Mouse (Mus musculus): ENCODE data around the gene Caskin2.
"Not testable (repeated sequence)": the region's sequence is repeated elsewhere in the genome, so short reads cannot be mapped to it uniquely, and the experiment has no call there.

The Caskin2 gene

GRCm38 (mm10) chr11:115813507-115814296 lies at the start of gene Caskin2:
Gene Caskin2, minus strand, starts transcription at chr11:115813639.
- in situ Hi-C loops (cut with MboI, MseI), result loop anchor here (5.0 kb wide), 2 partner anchors 91 to 166 kb away; no protein-coding TSS in a partner anchor

- in situ Hi-C loops (cut with MboI, MseI), result no loop called here
These were observed 45.9 kb upstream of the Caskin2 start for GRCm38 (mm10) chr11:115859143-115859945.

GRCm38 (mm10) chr11:115858354-115858753 lies 44.9 kb upstream of the Caskin2 start, which contains the start of gene Myo15b:
Gene Myo15b, plus strand, starts transcription at chr11:115858406.
- in situ Hi-C loops (cut with MboI, MseI), result no loop called here

GRCm38 (mm10) chr11:115857936-115858335 lies 44.5 kb upstream of the Caskin2 start:
- in situ Hi-C loops (cut with MboI, MseI), result no loop called here

DNA sequence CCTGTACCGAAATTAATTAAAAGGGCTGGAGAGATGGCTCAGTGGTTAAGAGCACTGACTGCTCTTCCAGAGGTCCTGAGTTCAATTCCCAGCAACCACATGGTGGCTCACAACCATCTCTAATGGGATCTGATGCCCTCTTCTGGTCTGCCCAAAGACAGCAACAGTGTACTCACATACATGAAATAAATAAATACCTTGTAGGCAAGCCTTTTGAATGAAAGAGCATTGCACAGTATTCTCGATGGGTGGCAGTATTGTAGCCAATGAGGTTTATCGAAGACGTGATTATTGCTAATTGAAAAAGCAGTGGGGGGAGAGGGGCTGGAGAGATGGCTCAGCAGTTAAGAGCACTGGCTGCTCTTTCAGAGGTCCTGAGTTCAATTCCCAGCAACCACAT lies 43.7 kb upstream of the Caskin2 start:
- in situ Hi-C loops (cut with MboI, MseI), result not testable (repeated sequence)

DNA sequence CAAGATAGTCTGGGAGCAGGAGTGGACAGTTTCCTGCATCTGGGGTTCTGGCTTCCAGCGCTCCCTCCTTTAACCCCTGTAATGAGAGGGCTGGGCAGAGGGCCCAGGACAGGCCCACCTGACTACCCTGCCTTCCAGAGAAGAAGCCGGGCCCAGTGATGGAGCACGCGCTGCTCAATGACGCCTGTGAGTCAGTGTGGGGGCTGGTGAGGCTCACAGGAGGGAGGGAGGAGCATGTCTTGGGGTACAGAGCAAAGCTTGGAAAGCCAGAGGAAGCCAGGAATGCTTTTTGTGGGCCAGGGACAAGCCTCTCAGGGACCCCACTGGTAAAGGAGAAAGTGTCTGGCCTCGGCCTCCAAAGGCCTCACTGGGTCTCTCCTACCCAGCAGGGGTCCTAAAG lies 41.2 kb upstream of the Caskin2 start:
- in situ Hi-C loops (cut with MboI, MseI), result no loop called here

DNA sequence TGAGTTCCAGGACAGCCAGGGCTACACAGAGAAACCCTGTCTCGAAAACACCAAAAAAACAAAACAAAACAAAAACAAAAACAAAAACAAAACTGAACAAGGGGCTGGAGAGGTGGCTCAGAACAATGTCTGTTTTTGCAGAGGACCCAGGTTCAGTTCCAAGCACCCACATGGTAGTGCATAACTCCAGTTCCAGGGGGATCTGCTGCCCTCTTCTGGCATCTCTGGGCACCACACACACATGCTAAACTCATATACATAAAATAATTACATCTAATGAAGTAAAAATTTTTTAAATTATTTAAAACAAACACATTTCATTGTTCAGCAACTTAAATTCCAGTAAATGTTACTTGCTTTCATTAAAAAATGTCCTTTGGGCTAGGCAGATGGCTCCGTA lies 32.4 kb upstream of the Caskin2 start:
- in situ Hi-C loops (cut with MboI, MseI), result no loop called here

- in situ Hi-C loops (cut with MboI, MseI), result no loop called here
These were observed 30.8 kb upstream of the Caskin2 start for GRCm38 (mm10) chr11:115844240-115844639.

DNA sequence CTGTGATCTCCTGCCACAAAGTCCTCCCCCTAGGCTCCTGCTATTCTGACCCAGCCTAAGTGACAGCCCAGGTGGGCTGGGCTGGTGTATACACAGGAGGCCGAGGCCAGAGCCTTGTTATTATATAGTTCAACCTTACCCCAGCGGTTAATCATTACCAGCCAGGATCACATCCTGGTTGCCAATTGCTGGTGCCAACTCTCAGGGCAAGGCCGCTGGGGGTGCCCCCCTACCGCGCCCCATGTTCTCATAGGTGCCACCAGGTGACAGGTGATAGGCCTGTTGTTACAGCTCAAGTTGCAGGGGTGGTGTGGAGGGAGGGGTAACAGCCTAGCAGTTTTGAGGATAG lies 30.4 kb upstream of the Caskin2 start:
- in situ Hi-C loops (cut with MboI, MseI), result no loop called here

DNA sequence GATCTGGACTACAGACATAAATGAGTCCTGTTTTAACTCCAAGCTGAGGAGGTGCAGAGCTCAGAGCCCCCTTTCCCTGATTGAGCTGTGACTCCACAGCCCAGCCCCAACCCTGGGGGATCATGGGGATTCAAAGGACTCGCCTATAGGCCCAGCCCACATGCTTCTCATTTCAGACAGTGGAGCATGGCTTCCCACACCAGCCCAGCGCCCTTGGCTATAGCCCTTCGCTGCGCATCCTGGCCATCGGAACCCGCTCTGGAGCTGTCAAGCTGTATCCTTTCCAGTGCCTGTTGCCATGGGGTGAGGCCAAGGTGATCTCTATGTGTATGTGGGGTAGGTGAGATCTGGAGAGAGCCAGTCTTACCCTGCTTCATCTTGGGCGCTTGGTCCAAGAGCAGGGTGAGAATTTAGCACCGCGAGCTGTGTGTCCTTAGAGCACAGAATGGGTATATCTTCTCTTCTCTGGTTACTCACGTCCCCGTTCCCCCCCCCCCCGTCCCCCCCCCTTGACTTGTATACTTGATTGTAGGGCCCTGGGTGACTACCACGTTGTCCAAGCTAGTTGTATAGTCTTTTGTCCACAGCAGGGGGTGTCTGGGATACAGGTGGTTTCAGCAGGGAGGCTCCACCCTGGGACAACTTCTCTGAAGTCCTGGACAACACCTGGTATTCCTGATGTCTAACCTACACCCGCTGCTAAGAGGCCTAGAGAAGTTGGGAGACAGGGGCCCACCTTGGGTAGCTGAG lies 29.9 kb upstream of the Caskin2 start:
- in situ Hi-C loops (cut with MboI, MseI), result no loop called here

DNA sequence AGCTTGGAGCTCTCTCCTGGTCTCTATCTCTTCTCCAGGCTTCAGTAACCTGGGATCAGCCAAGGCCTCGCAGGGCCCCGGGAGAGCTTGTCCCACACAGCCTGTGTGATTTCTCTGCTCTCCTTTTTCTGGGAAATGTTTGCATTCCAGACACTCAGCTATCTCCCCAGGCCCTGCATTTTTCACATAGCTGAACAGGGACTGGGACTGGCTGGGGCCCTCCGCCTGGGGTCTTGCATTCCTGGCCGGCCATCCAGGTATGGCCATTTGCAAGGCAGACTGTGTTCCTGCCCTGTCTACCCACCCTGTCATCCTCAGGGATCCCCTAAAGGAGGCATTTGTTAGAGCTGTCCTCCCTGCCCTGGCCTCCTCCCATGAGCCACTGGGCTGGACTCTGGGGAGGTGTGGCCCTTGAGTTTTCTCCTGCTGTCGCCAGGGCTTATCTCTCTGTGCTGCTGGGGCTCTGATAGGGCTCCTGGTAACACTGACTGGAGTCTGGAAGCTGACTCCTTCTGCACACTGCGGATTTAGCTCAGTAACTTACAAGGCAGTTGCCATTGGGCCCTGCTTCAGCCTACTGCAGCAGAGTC lies 28.6 kb upstream of the Caskin2 start:
- in situ Hi-C loops (cut with MboI, MseI), result no loop called here

- in situ Hi-C loops (cut with MboI, MseI), result no loop called here
These were observed 27.6 kb upstream of the Caskin2 start for GRCm38 (mm10) chr11:115841044-115841443.

DNA sequence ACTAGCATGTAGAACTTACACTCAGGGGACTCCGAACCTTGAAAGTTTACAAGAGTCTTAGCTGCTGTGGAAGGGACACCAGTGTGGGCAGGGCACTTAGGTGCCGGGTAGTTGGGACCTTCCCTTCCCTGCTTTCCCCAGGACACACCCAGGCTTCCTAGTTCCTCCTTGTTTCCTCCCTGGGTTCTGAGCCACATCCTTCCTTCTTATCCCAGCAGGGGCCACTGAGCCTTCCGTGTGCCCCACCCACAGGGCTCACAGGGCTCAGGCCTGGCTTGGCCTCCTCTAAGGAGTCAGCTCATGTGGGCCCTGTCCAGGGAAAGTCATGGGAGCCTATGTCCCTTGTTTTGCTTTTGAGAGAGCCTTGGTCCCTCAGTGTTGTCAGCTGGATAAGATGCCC lies 26.3 kb upstream of the Caskin2 start:
- in situ Hi-C loops (cut with MboI, MseI), result no loop called here

DNA sequence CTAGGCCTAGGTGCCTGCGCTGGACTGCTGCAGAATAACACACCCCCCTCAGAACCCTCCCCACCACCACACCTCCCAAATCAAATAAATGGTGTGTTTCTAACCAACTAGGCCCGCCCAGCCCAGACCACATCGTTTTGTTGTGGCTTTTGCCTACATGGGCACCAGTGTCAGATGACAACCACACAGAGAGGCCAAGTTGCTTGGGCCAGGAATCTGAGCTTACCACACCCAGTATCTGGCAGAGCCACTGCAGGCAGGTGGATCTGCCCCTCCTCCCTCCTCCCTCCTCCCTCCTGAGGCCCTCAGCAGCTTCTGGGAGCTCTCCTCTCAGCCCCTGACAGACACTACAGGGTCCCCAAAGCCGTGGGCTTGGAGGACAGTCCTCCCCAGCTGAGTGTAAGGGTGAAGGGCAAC lies 25.5 kb upstream of the Caskin2 start:
- in situ Hi-C loops (cut with MboI, MseI), result no loop called here

GRCm38 (mm10) chr11:115837606-115838345 lies 24.3 kb upstream of the Caskin2 start:
- in situ Hi-C loops (cut with MboI, MseI), result no loop called here

GRCm38 (mm10) chr11:115836656-115837395 lies 23.4 kb upstream of the Caskin2 start:
- in situ Hi-C loops (cut with MboI, MseI), result no loop called here

GRCm38 (mm10) chr11:115834033-115834432 lies 20.6 kb upstream of the Caskin2 start:
- in situ Hi-C loops (cut with MboI, MseI), result no loop called here

DNA sequence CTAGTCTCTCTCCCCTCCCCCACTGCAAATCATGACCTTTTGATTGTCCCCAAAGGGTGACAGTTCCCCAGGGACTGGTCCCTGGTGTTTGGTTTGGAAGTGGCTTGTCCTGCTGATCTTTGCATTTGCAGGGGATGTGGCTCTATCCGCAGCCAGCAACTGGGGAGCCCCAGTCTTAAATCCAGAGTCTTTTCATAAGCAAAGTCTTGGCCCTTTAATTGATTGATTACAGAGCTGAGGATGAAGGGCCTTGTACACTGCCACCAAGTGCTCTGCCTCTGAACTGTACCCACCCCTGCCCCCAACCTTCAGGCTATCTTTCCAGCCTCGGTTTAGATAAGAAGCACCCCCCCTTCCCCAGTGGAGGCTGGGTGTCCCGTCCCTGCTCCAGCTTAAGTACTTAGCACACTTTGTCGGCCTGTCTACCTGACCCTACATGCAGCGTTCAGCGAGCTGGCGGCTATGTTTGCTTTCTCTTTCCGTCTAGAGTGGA lies 19.6 kb upstream of the Caskin2 start:
- in situ Hi-C loops (cut with MboI, MseI), result no loop called here

DNA sequence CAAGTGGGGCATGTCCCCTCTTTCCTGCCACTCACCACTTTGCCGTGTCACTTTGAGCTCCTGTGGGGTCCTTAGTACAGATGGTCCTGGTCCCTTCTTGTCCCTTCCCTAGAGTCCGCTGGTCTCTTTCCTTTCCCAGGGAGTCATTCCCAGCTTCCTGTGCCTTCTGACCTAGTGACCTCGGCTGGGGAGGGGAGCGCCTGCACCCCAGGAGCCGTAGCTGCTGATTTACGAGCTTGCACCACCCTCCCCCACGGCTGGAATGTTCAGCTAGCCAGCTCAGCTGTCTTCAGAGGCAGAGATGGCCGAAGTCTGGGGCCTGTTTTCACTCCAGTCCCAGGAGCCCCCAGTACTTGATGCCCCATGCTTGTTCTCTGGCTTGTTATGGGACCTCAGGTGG lies 19.1 kb upstream of the Caskin2 start:
- in situ Hi-C loops (cut with MboI, MseI), result no loop called here

- in situ Hi-C loops (cut with MboI, MseI), result no loop called here
These were observed 18.6 kb upstream of the Caskin2 start for GRCm38 (mm10) chr11:115832064-115832463.

Measured in T-helper 1 cell (primary cell).